Mouse (Mus musculus) thymus, adult 2 months (tissue): ENCODE results near the gene Tmem30a.

Source experiments
- CTCF ChIP-seq: fragments of 200-500 bp; IDR thresholded peaks from 2 replicates; pipeline ENCODE4 v1.5.1; 2012; ENCODE audit warnings: mild to moderate bottlenecking, control low read depth, low read length, moderate library complexity, borderline replicate concordance; ENCODE audit not compliant: control insufficient read depth, poor library complexity, insufficient read depth; ENCODE audit errors: extremely low read depth
- POLR2A ChIP-seq: fragments of 200-500 bp; IDR thresholded peaks from 2 replicates; pipeline ENCODE4 v1.6.1; 2012; ENCODE audit warnings: mild to moderate bottlenecking, low read length, control low read depth, moderate library complexity; ENCODE audit not compliant: control insufficient read depth, poor library complexity, insufficient read depth; ENCODE audit errors: extremely low read depth

- TF ChIP-seq POLR2A (no peak), CTCF (no peak)
Observed at GRCm38 (mm10) chr9:79785794-79786085, 7.6 kb downstream of the Tmem30a start.
